Mouse (Mus musculus) c-Kit-negative CD71-positive TER-119-positive erythroid progenitor cells, embryonic 14.5 days (primary cell): Measurements from ENCODE around the gene Plcd1.

Experiments
- DNase-seq: peaks from one replicate; pipeline ENCODE4 v3.0.0-alpha.2; 2013; ENCODE audit warnings: low read depth, low spot score

Gene Plcd1

DNA sequence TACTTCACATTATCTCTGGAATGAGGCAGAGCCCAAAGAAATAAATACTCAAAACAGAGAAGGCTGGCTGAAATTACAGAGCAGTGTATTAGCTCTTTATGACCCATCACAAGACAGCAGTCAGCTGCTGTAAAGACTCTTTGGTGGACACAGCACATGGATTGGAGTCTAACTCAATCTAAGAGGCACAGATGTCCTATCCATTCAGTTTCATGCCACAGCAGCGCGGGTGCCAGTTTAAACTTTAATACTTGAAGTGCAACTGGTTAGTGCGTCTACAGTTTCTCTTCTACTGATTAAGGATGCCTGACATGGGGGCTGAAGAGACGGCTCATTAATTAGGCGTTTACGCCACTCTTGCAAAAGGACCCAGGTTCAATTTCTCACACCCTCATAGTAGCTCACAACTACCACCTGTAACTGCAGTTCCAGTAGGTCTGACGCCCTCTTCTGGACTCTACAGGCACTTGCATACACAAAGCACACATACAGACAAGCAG is 67.4 kb downstream of the Plcd1 start:
- no peak for DNase-seq

DNA sequence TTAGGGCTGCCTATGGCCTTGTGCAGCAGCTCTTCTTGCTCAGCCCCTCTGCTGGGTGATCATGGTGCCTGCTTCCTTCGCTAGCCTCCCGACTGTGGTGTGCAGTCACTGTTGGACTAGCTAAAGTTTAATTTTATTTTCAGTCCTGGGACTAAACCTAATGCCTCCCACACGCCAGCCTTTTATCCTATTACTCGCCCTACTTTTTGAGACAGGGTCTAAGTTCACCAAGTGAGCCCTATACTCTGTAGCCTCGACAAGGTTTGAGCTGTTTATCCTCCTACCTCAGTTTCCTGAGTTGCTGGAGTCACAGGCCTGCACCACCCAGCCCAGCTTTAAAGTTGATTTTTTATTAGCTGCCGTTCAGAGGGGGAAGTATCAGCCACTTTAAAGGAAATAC is 68.0 kb downstream of the Plcd1 start:
- DNase-seq, result no peak

DNA sequence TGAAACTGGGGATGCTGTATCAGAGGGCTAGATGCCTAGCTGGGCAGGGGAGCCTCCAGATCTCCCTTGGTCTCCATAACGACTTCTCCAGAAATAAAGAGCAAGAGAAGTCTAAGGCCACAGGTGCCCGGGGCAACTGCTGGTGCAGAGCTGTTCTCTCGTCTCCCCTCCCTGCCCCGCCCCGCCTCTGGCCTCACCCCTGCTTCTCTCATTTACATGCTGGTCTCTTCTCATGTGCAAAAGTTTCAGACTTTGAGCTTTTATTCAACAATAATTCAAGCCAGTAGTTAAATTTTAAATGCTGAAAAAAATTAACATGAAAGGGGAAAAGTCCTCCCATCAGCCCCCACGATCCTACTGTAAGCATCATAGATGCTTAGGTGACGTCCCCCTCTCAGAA is 71.6 kb downstream of the Plcd1 start:
- no peak for DNase-seq
